Mouse (Mus musculus): Measurements from ENCODE around the gene Zfp654.
A peak's percentile ranks its signal among the peaks of the same experiment; 100 is the strongest.
"Not testable (repeated sequence)": the region's sequence is repeated elsewhere in the genome, so short reads cannot be mapped to it uniquely, and the experiment has no call there.

Zfp654 gene

GRCm38 (mm10) chr16:64851563-64852362 is at the start of gene Zfp654, which contains the start of gene Cggbp1:
TSS of gene Zfp654 (minus strand) at chr16:64851652.
TSS of gene Cggbp1 (plus strand) at chr16:64851996.
- peak; percentile 100 for DNase-seq (ENCODE audit: low spot score)

- no peak for DNase-seq (ENCODE audit: low spot score)
Measured at GRCm38 (mm10) chr16:64899084-64899483, 47.6 kb upstream of the Zfp654 start.

- no peak for DNase-seq (ENCODE audit: low spot score)
Measured at GRCm38 (mm10) chr16:64889496-64889895, 38.0 kb upstream of the Zfp654 start.

GRCm38 (mm10) chr16:64885547-64885946 is 34.1 kb upstream of the Zfp654 start:
- DNase-seq (ENCODE audit: low spot score) = no peak

- DNase-seq (ENCODE audit: low spot score) = no peak
Measured at GRCm38 (mm10) chr16:64885142-64885541, 33.7 kb upstream of the Zfp654 start.

GRCm38 (mm10) chr16:64884420-64884838 is 33.0 kb upstream of the Zfp654 start:
- no peak for DNase-seq (ENCODE audit: low spot score)

- no peak for DNase-seq (ENCODE audit: low spot score)
Measured at GRCm38 (mm10) chr16:64883896-64884295, 32.4 kb upstream of the Zfp654 start.

GRCm38 (mm10) chr16:64881442-64881841 is 30.0 kb upstream of the Zfp654 start:
- no peak for DNase-seq (ENCODE audit: low spot score)

- no peak for DNase-seq (ENCODE audit: low spot score)
Measured at GRCm38 (mm10) chr16:64880986-64881385, 29.5 kb upstream of the Zfp654 start.

GRCm38 (mm10) chr16:64879735-64880134 is 28.3 kb upstream of the Zfp654 start:
- DNase-seq (ENCODE audit: low spot score) = no peak

- no peak for DNase-seq (ENCODE audit: low spot score)
Measured at GRCm38 (mm10) chr16:64878611-64879132, 27.2 kb upstream of the Zfp654 start.

GRCm38 (mm10) chr16:64877314-64877713 is 25.9 kb upstream of the Zfp654 start:
- DNase-seq (ENCODE audit: low spot score) = no peak

GRCm38 (mm10) chr16:64876631-64877265 is 25.3 kb upstream of the Zfp654 start:
- no peak for DNase-seq (ENCODE audit: low spot score)

GRCm38 (mm10) chr16:64875822-64876221 is 24.4 kb upstream of the Zfp654 start:
- no peak for DNase-seq (ENCODE audit: low spot score)

GRCm38 (mm10) chr16:64875384-64875783 is 23.9 kb upstream of the Zfp654 start:
- no peak for DNase-seq (ENCODE audit: low spot score)

- DNase-seq (ENCODE audit: low spot score) = peak; percentile 32
Measured at GRCm38 (mm10) chr16:64873416-64874305, 22.2 kb upstream of the Zfp654 start.

- DNase-seq (ENCODE audit: low spot score) = no peak
Measured at GRCm38 (mm10) chr16:64872841-64873240, 21.4 kb upstream of the Zfp654 start.

- no peak for DNase-seq (ENCODE audit: low spot score)
Measured at GRCm38 (mm10) chr16:64872296-64872695, 20.8 kb upstream of the Zfp654 start.

GRCm38 (mm10) chr16:64869621-64870020 is 18.2 kb upstream of the Zfp654 start:
- DNase-seq (ENCODE audit: low spot score) = no peak

GRCm38 (mm10) chr16:64868613-64869012 is 17.2 kb upstream of the Zfp654 start:
- no peak for DNase-seq (ENCODE audit: low spot score)

- not testable (repeated sequence) for DNase-seq (ENCODE audit: low spot score)
Measured at GRCm38 (mm10) chr16:64865841-64866240, 14.4 kb upstream of the Zfp654 start.

- no peak for DNase-seq (ENCODE audit: low spot score)
Measured at GRCm38 (mm10) chr16:64856946-64857345, 5.5 kb upstream of the Zfp654 start.
